Mouse (Mus musculus) embryonic facial prominence, embryonic 13.5 days (tissue): ENCODE results near the gene Adh7. TPM values are rescaled to one million over a fixed set of nuclear protein-coding genes. Genes with fewer than 3 reads are reported as not detected.

Source experiments
- ATAC-seq: fragments of 200-750 bp; cut with Nextera tagmentation; 2 replicates; pipeline ENCODE4 v1.8.0; 2017; ENCODE audit warnings: low read depth; ENCODE audit not compliant: insufficient number of reproducible peaks, insufficient read depth, low FRiP score, low TSS enrichment
- H3K27ac ChIP-seq: fragments of 300-500 bp; sonication (generic); 2 replicates; pipeline ENCODE4 v1.5.1; 2015; ENCODE audit warnings: moderate library complexity, mild to moderate bottlenecking, inconsistent platforms
- H3K27me3 ChIP-seq: fragments of 300-500 bp; sonication (generic); 2 replicates; pipeline ENCODE4 v1.6.1; 2015; ENCODE audit warnings: mild to moderate bottlenecking, inconsistent platforms
- H3K36me3 ChIP-seq: fragments of 300-500 bp; sonication (generic); 2 replicates; pipeline ENCODE4 v1.6.1; 2015; ENCODE audit warnings: mild to moderate bottlenecking, inconsistent platforms
- H3K4me1 ChIP-seq: fragments of 300-500 bp; sonication (generic); 2 replicates; pipeline ENCODE4 v1.6.1; 2015; ENCODE audit warnings: inconsistent platforms
- H3K4me2 ChIP-seq: fragments of 300-500 bp; sonication (generic); 2 replicates; pipeline ENCODE4 v1.6.1; 2015; ENCODE audit warnings: moderate library complexity, mild to moderate bottlenecking, inconsistent platforms
- H3K4me3 ChIP-seq: fragments of 300-500 bp; sonication (generic); 2 replicates; pipeline ENCODE4 v1.5.1; 2015; ENCODE audit warnings: mild to moderate bottlenecking, inconsistent platforms
- H3K9ac ChIP-seq: fragments of 300-500 bp; sonication (generic); 2 replicates; pipeline ENCODE4 v1.6.1; 2015; ENCODE audit warnings: mild to moderate bottlenecking, inconsistent platforms
- H3K9me3 ChIP-seq: fragments of 300-500 bp; sonication (generic); 2 replicates; pipeline ENCODE4 v1.6.1; 2016; ENCODE audit warnings: inconsistent platforms
- WGBS: fragments of 180-500 bp; shearing (Covaris S2); methylation state at CpG from one replicate; pipeline ENCODE4 v1.1.7; 2015; ENCODE audit warnings: mixed read lengths; 5-methylcytosine and 5-hydroxymethylcytosine counted together
- polyA plus RNA-seq: library from polyadenylated mRNA; unstranded; fragments of >200 nt; fragmentation: Nextera tagmentation; extraction: Ambion mirVana; gene quantifications from 2 replicates; pipeline ENCODE4 v1.2.1, GENCODE M21; 2015

Gene Adh7
- 3.1 and 3.6 TPM in 2 replicates for polyA plus RNA-seq

GRCm38 (mm10) chr3:138217631-138218264 is at the start of gene Adh7:
Gene Adh7 (plus strand): TSS chr3:138217760.
- ATAC-seq, result no peak
- Histone ChIP-seq H3K27ac (peak within 1 kb of the TSS; percentile 87), H3K4me2 (peak within 1 kb of the TSS; percentile 27)

DNA sequence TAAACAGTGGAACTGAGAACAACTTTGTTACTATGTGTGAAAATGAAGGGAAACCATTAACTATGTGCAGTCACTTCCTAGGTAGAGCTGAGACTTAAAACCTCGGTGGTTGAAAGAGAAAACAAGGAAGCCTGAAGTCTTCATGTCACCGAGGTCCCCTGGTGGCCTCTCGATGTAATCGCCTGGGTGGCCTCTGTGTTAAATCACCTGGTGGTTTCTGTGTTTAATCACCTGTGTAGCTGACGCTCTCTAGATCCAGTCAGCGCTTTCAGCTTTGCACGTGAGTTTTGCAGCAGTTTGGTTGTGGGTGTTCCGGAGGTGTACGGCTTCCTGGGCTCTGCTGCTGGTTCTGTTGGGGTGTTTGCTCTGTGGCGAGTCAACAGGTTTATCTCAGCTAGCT is 44.3 kb upstream of the Adh7 start:
- ATAC-seq, result no peak
- H3K4me2 ChIP-seq, result no peak overlapping the region
- 82% methylated on average over 10 of the region's 10 CpGs for WGBS
- H3K4me1 ChIP-seq, result no peaks in the 10 kb centered on the region
- H3K9ac ChIP-seq, result no peak overlapping the region
- H3K36me3 ChIP-seq, result no peaks in the 10 kb centered on the region
- no peak overlapping the region for H3K27ac ChIP-seq
- no peaks in the 10 kb centered on the region for H3K27me3 ChIP-seq
- H3K4me3 ChIP-seq, result no peak overlapping the region
- peaks cover 5% of the 10 kb centered on the region for H3K9me3 ChIP-seq

More at GRCm38 (mm10) chr3:138217631-138218264, at the start of gene Adh7:
- no peak within 1 kb of the TSS for H3K9ac ChIP-seq
- 27% methylated on average over 10 of the region's 10 CpGs for WGBS
- H3K4me1 ChIP-seq, result peaks cover 20% of the 10 kb centered on the region
- no peaks in the 10 kb centered on the region for H3K36me3 ChIP-seq
- H3K9me3 ChIP-seq, result no peaks in the 10 kb centered on the region
- H3K27me3 ChIP-seq, result no peaks in the 10 kb centered on the region
- H3K4me3 ChIP-seq, result no peak within 1 kb of the TSS

DNA sequence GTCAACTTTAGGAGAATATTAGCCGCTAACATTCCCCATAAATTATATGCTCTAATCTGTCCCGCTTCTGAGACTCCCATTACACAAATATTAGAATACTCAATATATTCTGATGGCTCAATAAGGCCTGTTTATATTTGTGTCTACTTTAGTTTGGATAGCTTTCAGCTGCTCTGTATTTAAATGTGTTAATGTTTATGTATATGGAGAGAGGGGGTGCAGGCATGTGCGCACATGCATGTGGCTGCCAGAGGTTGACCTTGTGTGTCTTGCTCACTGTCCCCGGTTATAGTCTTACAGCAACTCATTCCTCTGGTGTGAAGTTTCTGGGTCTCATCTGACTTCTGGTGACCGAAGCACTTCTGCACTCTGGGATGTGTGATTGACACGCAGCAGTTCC is 42.0 kb upstream of the Adh7 start:
- no peak overlapping the region for H3K9ac ChIP-seq
- no peaks in the 10 kb centered on the region for H3K36me3 ChIP-seq
- no peaks in the 10 kb centered on the region for H3K4me1 ChIP-seq
- no peak overlapping the region for H3K4me3 ChIP-seq
- 77% methylated on average over 6 of the region's 6 CpGs for WGBS
- H3K27ac ChIP-seq, result no peak overlapping the region
- peaks cover 5% of the 10 kb centered on the region for H3K9me3 ChIP-seq
- H3K27me3 ChIP-seq, result no peaks in the 10 kb centered on the region
- no peak for ATAC-seq
- no peak overlapping the region for H3K4me2 ChIP-seq

DNA sequence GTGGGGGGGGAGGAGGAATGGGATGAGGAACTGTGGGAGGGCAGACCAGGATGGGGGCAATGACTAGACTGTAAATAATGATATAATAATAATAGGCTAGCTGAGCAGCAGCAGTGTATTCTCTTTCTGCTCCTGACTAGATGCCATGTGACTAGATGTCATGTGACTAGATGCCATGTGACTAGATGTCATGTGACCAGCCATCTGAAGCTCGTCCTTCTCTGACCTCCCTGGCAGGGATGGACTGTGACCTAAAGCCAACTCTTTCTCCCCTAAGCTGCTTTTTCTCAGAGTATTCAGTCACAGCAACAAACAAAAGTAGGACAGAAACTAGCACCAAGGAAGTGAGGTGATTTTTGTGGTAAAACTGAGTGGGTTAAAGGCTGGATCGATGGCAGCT is 35.5 kb upstream of the Adh7 start:
- ATAC-seq, result no peak
- H3K27me3 ChIP-seq, result no peaks in the 10 kb centered on the region
- no peak overlapping the region for H3K9ac ChIP-seq
- no peak overlapping the region for H3K4me3 ChIP-seq
- 90% methylated on average over 2 of the region's 2 CpGs for WGBS
- no peaks in the 10 kb centered on the region for H3K4me1 ChIP-seq
- H3K36me3 ChIP-seq, result no peaks in the 10 kb centered on the region
- no peak overlapping the region for H3K27ac ChIP-seq
- peaks cover 5% of the 10 kb centered on the region; the same call in 1 of the 2 replicates for H3K9me3 ChIP-seq
- no peak overlapping the region for H3K4me2 ChIP-seq

DNA sequence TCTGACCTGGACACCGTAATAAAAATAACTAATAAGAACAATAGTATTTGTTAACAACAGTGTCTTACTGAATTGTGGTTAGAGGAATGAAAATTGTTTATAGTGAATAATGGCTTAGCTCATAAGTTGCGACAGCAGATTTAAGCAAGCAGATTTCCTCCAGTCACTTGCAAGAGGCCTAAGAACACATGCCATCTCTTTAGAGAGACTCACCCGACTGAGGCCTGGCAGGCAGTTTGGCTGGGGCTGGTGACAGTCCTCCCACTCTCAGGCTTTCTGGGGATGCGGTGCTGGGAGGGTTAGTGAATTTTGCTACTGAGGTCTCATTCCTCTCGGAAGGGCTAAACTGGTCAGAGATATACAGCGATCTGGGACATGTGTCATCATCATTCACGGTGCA is 34.2 kb upstream of the Adh7 start:
- Histone ChIP-seq H3K27ac (no peak overlapping the region), H3K36me3 (no peaks in the 10 kb centered on the region), H3K4me1 (no peaks in the 10 kb centered on the region), H3K27me3 (no peaks in the 10 kb centered on the region), H3K4me3 (no peak overlapping the region), H3K9me3 (no peaks in the 10 kb centered on the region), H3K4me2 (no peak overlapping the region), H3K9ac (no peak overlapping the region)
- ATAC-seq, result no peak
- 93% methylated on average over 7 of the region's 7 CpGs for WGBS

DNA sequence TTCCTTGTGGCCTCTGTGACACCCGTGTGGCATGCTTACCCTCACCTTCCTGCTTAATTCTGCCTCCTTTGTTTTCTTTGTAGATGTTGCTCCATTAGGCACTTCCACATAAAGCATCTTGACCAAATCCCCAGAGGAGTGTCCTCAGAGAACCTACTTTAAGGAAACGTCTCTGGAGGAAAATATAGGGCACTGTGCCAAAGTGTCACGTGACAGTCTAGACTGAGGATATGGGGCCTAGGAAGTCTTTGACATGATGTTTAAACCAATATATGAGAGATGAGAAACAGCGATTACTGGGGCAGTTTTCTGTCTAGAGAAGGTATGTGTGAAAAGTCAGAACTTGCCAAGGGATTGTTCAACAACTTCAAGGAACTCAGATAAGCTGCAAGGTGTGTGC is 32.3 kb upstream of the Adh7 start:
- WGBS, result 51% methylated on average over 4 of the region's 4 CpGs
- Histone ChIP-seq H3K4me1 (no peaks in the 10 kb centered on the region), H3K9me3 (no peaks in the 10 kb centered on the region), H3K9ac (no peak overlapping the region), H3K27ac (no peak overlapping the region), H3K4me3 (no peak overlapping the region), H3K4me2 (no peak overlapping the region), H3K36me3 (no peaks in the 10 kb centered on the region), H3K27me3 (no peaks in the 10 kb centered on the region)
- ATAC-seq, result no peak

- 84% methylated on average over 26 of the region's 26 CpGs for WGBS
Observed at GRCm38 (mm10) chr3:138185995-138186930, 31.3 kb upstream of the Adh7 start.

DNA sequence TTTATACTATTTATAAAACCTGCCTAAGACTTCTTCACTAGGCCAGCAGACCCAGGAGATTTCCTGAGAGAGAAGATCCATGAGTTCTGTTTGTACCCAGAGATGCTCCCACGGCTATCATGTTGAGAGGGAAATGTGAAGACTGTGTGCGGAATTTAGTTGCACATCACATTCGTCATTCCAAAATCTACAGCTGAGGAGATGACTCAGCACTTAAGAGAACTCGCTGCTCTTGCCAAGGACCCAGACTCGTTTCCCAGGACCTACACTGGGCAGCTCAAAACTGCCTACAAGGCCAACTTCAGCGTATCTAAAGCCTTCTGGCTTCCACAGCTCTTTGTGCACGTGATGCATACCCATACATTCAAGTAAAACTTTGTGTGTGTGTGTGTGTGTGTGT is 25.3 kb upstream of the Adh7 start:
- WGBS, result 83% methylated on average over 7 of the region's 7 CpGs
- Histone ChIP-seq H3K4me3 (no peak overlapping the region), H3K4me1 (no peaks in the 10 kb centered on the region), H3K27me3 (no peaks in the 10 kb centered on the region), H3K9me3 (no peaks in the 10 kb centered on the region), H3K4me2 (no peak overlapping the region), H3K27ac (no peak overlapping the region), H3K9ac (no peak overlapping the region), H3K36me3 (no peaks in the 10 kb centered on the region)
- ATAC-seq, result no peak

More at GRCm38 (mm10) chr3:138185995-138186930, 31.3 kb upstream of the Adh7 start:
- H3K27me3 ChIP-seq, result no peaks in the 10 kb centered on the region
- no peaks in the 10 kb centered on the region for H3K4me1 ChIP-seq
- no peak overlapping the region for H3K4me3 ChIP-seq
- H3K36me3 ChIP-seq, result no peaks in the 10 kb centered on the region
- no peak overlapping the region for H3K4me2 ChIP-seq
- H3K9ac ChIP-seq, result no peak overlapping the region
- no peak overlapping the region for H3K27ac ChIP-seq
- no peaks in the 10 kb centered on the region for H3K9me3 ChIP-seq
- ATAC-seq, result no peak

DNA sequence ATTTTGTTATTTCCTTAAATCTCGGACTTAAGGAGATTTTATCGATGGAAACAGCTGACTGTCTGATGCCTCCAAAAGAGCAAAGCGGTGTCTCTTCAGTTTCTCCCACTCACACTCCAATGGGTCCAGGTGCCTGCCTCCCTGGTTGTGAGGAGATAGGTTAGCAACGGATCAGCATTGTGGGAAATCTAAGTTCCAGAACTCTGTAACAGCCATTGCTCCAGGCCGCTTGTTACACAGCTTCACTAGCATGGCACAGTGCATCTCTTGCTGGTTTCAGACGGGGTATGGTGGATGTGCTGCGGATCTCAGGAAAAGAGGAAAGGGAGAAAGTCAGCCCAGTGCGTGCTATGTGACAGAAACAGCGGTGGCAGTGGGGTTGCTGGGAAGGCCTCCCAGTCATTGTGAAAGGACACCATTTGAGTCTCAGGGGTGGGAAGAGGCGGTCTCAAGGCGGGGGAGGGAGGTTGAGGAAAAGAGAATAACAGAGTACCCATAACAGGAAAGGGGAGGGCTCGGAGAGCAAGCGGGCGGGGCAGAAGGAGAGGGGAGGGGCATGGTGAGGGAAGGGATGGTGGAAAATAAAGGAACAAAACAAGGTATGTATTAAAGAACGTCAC is 23.8 kb upstream of the Adh7 start, which contains the start of gene 4930579F01Rik:
TSS of gene 4930579F01Rik (minus strand) at position 143 of the 620 bp plus-strand sequence.
- H3K9me3 ChIP-seq, result no peaks in the 10 kb centered on the region
- ATAC-seq, result no peak

DNA sequence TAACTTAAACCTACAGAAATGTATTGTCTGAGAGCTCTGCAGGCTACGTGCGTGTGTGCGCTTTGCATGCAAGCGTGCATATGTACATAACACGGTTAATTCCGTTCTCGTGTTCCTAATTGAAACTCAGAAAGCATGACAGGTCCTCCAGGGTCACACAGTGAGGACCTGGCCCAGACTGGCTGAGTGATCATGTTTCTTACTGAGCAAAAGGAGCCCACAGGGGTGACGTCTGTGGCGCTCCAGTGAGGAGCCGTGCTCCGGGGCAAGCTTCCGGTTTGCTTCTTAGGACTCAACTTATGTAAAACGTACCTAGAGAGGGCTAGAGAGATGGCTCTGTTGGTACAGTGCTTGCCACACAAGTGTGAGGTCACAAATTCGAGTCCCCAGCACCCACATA is 20.5 kb upstream of the Adh7 start:
- Histone ChIP-seq H3K9me3 (no peaks in the 10 kb centered on the region), H3K9ac (no peak overlapping the region), H3K4me1 (peaks cover 4% of the 10 kb centered on the region; the same call in 1 of the 2 replicates), H3K36me3 (no peaks in the 10 kb centered on the region), H3K27me3 (no peaks in the 10 kb centered on the region), H3K4me3 (no peak overlapping the region), H3K4me2 (peak overlapping the region; percentile 42; the same call in 1 of the 2 replicates), H3K27ac (no peak overlapping the region)
- no peak for ATAC-seq
- WGBS, result 57% methylated on average over 14 of the region's 14 CpGs

More for the DNA sequence above, 23.8 kb upstream of the Adh7 start, which contains the start of gene 4930579F01Rik:
- H3K27me3 ChIP-seq, result no peaks in the 10 kb centered on the region
- H3K4me2 ChIP-seq, result no peak within 1 kb of the TSS
- H3K27ac ChIP-seq, result no peak within 1 kb of the TSS
- no peak within 1 kb of the TSS for H3K9ac ChIP-seq
- H3K4me1 ChIP-seq, result peaks cover 4% of the 10 kb centered on the region; the same call in 1 of the 2 replicates
- no peaks in the 10 kb centered on the region for H3K36me3 ChIP-seq
- WGBS, result 82% methylated on average over 15 of the region's 15 CpGs
- H3K4me3 ChIP-seq, result no peak within 1 kb of the TSS

DNA sequence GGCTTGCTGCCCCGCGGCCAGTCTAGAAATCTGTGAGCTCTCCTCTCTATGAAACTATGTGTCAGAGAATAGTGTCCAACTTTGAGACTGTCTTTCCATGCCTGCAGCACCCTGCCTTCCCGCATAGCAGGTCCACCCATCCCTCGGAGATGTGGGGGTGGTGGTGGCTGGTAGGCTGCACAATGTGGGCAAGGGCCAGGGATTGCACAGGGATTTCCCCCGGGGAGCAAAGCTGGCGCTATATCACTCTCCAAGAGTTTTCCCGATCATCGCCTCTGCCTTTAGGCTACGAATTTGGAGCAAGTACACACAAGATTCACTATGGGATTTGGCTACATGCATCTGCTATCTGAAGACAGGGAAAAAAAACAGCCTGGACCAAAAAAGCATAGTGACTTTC is 20.0 kb upstream of the Adh7 start:
- H3K4me2 ChIP-seq, result peak overlapping the region; percentile 42; the same call in 1 of the 2 replicates
- ATAC-seq, result no peak
- 58% methylated on average over 9 of the region's 9 CpGs for WGBS
- no peak overlapping the region for H3K9ac ChIP-seq
- no peaks in the 10 kb centered on the region for H3K9me3 ChIP-seq
- no peak overlapping the region for H3K27ac ChIP-seq
- H3K27me3 ChIP-seq, result no peaks in the 10 kb centered on the region
- no peak overlapping the region for H3K4me3 ChIP-seq
- no peaks in the 10 kb centered on the region for H3K36me3 ChIP-seq
- H3K4me1 ChIP-seq, result peaks cover 4% of the 10 kb centered on the region; the same call in 1 of the 2 replicates
